Mouse (Mus musculus): ENCODE data around the gene Olfr1275. TPM values are rescaled to one million over a fixed set of nuclear protein-coding genes. Genes with fewer than 3 reads are reported as not detected.

The Olfr1275 gene
- not detected for total RNA-seq (2021)
- long read RNA-seq, experiment 1 = 0 reads
- long read RNA-seq, experiment 2 = 0 reads

DNA sequence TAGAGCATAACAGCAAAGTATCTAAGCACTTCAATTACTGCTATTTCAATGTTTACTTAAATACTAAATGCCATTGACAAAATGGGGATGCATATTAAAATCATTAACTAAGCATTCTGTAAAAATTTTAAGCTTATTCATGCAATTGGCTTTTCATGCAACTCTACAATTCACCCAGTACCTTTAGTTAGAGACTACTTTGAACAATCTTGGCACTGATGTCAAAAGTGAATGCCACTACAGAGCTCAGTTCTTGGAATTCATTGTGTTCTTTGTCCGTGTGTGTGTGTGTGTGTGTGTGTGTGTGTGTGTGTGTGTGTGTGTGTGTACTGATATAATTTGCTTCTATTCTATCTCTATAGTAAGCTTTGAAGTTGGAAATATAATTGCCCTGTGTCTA is at the start of gene Olfr1275:
Gene Olfr1275 (minus strand): TSS at position 101 of the 400 bp plus-strand sequence.
- no peak for DNase-seq
- intact Hi-C loops (cut with DNase I) = no loop called here
- no peak within 1 kb of the TSS for H3K4me3 ChIP-seq
- H3K27ac ChIP-seq = no peak within 1 kb of the TSS
- no peak for TF ChIP-seq CTCF (IDR thresholded peaks at IDR 0.05)

DNA sequence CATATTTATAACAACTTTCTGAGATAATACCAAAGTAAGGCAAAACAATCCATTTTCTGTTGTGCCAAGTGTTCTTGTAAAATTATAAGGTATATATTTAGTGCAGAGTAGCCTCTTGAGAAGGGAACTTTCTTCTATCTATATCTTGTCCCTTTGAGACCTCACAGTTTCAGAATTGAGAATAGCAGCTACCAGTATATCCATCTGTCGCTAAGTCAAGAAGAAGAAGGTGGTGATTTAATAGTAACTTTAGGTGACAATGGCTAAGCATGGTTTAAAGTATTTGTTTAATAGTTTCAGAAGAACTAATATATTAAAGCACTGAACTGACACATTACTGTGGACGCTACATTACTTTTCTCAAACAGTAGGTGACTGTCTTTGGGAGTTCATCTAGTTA is 38.9 kb upstream of the Olfr1275 start, which contains the start of gene Olfr1277:
Gene Olfr1277 (minus strand): TSS at position 101 of the 400 bp plus-strand sequence.
- no peak for TF ChIP-seq CTCF (IDR thresholded peaks at IDR 0.05)
- H3K27ac ChIP-seq = no peak within 1 kb of the TSS
- intact Hi-C loops (cut with DNase I) = no loop called here
- no peak for DNase-seq
- no peak within 1 kb of the TSS for H3K4me3 ChIP-seq

DNA sequence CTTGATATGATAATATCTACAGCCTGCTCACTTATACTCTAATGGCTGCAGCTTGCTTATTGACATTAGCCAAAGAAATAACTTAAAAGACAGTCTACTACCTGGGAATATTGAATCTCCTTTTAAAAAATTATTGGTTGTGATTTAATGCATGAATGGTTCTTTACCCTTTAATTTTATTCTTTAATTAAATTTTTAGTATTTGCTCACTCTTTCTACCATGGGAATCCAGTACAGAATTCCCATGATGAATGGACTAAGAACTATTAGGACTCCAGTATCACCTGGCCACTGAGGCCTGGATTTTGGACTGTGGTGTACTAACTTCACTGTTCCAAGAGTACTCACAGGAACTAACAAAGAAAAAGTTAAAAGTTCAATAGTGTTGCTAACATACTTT is 19.1 kb upstream of the Olfr1275 start, which contains the start of gene Olfr1276:
Gene Olfr1276 (plus strand): TSS at position 301 of the 400 bp plus-strand sequence.
- no peak for TF ChIP-seq CTCF (IDR thresholded peaks at IDR 0.05)
- intact Hi-C loops (cut with DNase I) = no loop called here
- Histone ChIP-seq H3K4me3 (no peak within 1 kb of the TSS), H3K27ac (no peak within 1 kb of the TSS)
- DNase-seq = no peak

DNA sequence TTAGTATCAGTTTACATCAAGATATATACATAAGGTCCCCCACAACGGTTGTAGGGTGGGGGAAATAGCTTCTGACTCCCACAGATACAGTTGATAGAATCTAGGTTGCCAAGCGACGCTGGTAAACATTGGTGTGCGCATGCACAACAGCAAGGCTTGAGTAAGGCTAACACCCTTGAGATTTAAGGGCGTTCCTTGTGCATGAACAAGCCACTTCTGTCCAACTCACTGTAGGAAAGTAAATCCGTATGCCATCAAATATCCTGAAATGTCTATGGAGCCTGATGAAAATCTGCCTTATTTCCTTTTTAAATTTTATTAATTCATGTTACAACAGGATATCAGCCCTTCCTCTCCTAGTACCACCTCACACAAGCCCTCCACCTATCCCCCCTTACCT is 5.6 kb downstream of the Olfr1275 start, which contains the start of gene 4930430A15Rik:
Gene 4930430A15Rik (minus strand): TSS at position 101 of the 400 bp plus-strand sequence.
- DNase-seq = no peak
- no peak for TF ChIP-seq CTCF (IDR thresholded peaks at IDR 0.05)
- H3K4me3 ChIP-seq = no peak within 1 kb of the TSS
- intact Hi-C loops (cut with DNase I) = no loop called here
- no peak within 1 kb of the TSS for H3K27ac ChIP-seq

DNA sequence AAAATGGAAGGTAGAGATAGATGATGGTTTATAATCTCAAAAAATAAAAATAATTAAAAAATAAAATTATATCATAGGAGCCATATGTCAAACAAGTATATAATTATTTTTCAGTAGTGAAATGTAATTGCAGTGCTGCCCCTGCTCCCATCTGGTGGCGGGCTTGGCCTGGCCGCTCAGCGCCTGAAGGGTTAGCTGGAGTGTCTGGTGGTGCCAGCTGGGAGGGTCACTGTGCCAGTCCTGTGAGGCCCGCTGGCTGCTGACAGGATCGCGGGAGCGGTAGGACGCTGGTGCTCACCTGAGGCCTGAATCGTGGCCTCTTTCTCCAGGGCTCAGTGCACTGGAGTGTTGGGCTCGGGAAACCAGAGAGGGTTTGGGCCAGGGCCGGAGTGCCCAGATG is 53.0 kb downstream of the Olfr1275 start:
- intact Hi-C loops (cut with DNase I) = no loop called here
- no peak for TF ChIP-seq CTCF (IDR thresholded peaks at IDR 0.05)
- no peak overlapping the region for H3K4me3 ChIP-seq
- DNase-seq = no peak
- no peak overlapping the region for H3K27ac ChIP-seq

Other genes with a start within 250 kb of the Olfr1275 start
- not detected for gene Gm13941, start 129.3 kb downstream of the Olfr1275 start, total RNA-seq (2021)
- gene Gm15130, start 82.3 kb downstream of the Olfr1275 start, total RNA-seq (2021) = not detected
- not detected for gene 4930430A15Rik, start 5.7 kb downstream of the Olfr1275 start, total RNA-seq (2021)
- not detected for gene Olfr1276, start 19.2 kb upstream of the Olfr1275 start, total RNA-seq (2021)
- gene Olfr1277, start 38.8 kb upstream of the Olfr1275 start, total RNA-seq (2021) = not detected
- not detected for gene Olfr1278, start 54.9 kb upstream of the Olfr1275 start, total RNA-seq (2021)
- gene Olfr1279, start 65.3 kb upstream of the Olfr1275 start, total RNA-seq (2021) = not detected
- not detected for gene Olfr1280, start 78.7 kb upstream of the Olfr1275 start, total RNA-seq (2021)
- not detected for gene Olfr1281, start 91.2 kb upstream of the Olfr1275 start, total RNA-seq (2021)
- gene Olfr1282, start 100.8 kb upstream of the Olfr1275 start, total RNA-seq (2021) = not detected
- gene Olfr1283, start 131.5 kb upstream of the Olfr1275 start, total RNA-seq (2021) = not detected
- not detected for gene Olfr1284, start 140.2 kb upstream of the Olfr1275 start, total RNA-seq (2021)
- not detected for gene Olfr1286, start 187.8 kb upstream of the Olfr1275 start, total RNA-seq (2021)
- not detected for gene Olfr1287, start 213.9 kb upstream of the Olfr1275 start, total RNA-seq (2021)
- gene Olfr1288, start 238.8 kb upstream of the Olfr1275 start, total RNA-seq (2021) = not detected
- not detected for gene Olfr1289, start 245.5 kb upstream of the Olfr1275 start, total RNA-seq (2021)